In genomic region chr13:108060936-108061578, GRCm38 (mm10) we compare ENCODE assay signal across 14 mouse cellular contexts. TPM values are rescaled to one million over a fixed set of nuclear protein-coding genes. Genes with fewer than 3 reads are reported as not detected.
A peak's percentile ranks its signal among the peaks of the same experiment; 100 is the strongest.
DNase-seq lines count a peak whose midpoint lies in the region; ATAC-seq and TF ChIP-seq lines count a peak whose summit lies in the region.
"Had no signal": no experiment of that assay in that cellular context is flagged by ENCODE, and none has a peak within 500 bp of the region (broad histone marks: within the 10 kb centered on the region; RNA-seq: fewer than 3 reads in every experiment).

No protein-coding gene starts in this region.

- no peaks in the 10 kb centered on the region for H3K9me3 ChIP-seq in kidney, embryonic 14.5 days (ENCODE audit: control insufficient read depth, low read length)
- H3K9me3 ChIP-seq in midbrain, embryonic 10.5 days (replicated peaks): no peaks in the 10 kb centered on the region
- no peaks in the 10 kb centered on the region for H3K9me3 ChIP-seq in midbrain, postnatal 0 days (ENCODE audit: low read length)
- H3K9me3 ChIP-seq in midbrain, embryonic 14.5 days (ENCODE audit: control insufficient read depth, low read length): no peaks in the 10 kb centered on the region

- WGBS in kidney, embryonic 14.5 days: 69% methylated on average over 8 of the region's 8 CpGs
- 20% methylated on average over 8 of the region's 8 CpGs for WGBS in midbrain, embryonic 10.5 days
- 26% methylated on average over 8 of the region's 8 CpGs for WGBS in midbrain, postnatal 0 days
- WGBS in midbrain, embryonic 14.5 days: 12% methylated on average over 8 of the region's 8 CpGs

- peak overlapping the region; percentile 67 for H3K27ac ChIP-seq in kidney, embryonic 14.5 days (ENCODE audit: low read depth, low read length)
- peak overlapping the region; percentile 78 for H3K27ac ChIP-seq in midbrain, embryonic 10.5 days (replicated peaks)
- no peak overlapping the region for H3K27ac ChIP-seq in midbrain, postnatal 0 days (ENCODE audit: low read depth, low read length)
- 0 out of 2 replicates have a peak overlapping the region, but pooled peaks have one; percentile 13 for H3K27ac ChIP-seq in midbrain, embryonic 14.5 days (replicated peaks; ENCODE audit: low read depth, low read length)
- H3K27ac ChIP-seq: heart, adult 2 months; macrophage; stomach, postnatal 0 days had no signal

- TF ChIP-seq CTCF in midbrain, postnatal 0 days (IDR thresholded peaks at IDR 0.05): no peak

- no peak overlapping the region for H3K9ac ChIP-seq in kidney, embryonic 14.5 days (ENCODE audit: low read depth, low read length)
- no peak overlapping the region for H3K9ac ChIP-seq in midbrain, postnatal 0 days (replicated peaks; ENCODE audit: low read length, poor library complexity, severe bottlenecking)
- H3K9ac ChIP-seq in midbrain, embryonic 14.5 days (replicated peaks; ENCODE audit: low read length): no peak overlapping the region

- H3K27me3 ChIP-seq in kidney, embryonic 14.5 days (ENCODE audit: control insufficient read depth, insufficient read depth, low read length): no peaks in the 10 kb centered on the region
- peaks cover 5% of the 10 kb centered on the region; the same call in 1 of the 2 replicates for H3K27me3 ChIP-seq in midbrain, embryonic 10.5 days (ENCODE audit: low read depth, poor library complexity, severe bottlenecking)
- no peaks in the 10 kb centered on the region for H3K27me3 ChIP-seq in midbrain, postnatal 0 days (ENCODE audit: insufficient read depth, low read length)
- no peaks in the 10 kb centered on the region for H3K27me3 ChIP-seq in midbrain, embryonic 14.5 days (ENCODE audit: control insufficient read depth, insufficient read depth, low read length)

- no peaks in the 10 kb centered on the region for H3K36me3 ChIP-seq in kidney, embryonic 14.5 days (ENCODE audit: control insufficient read depth, insufficient read depth, low read length)
- H3K36me3 ChIP-seq in midbrain, embryonic 10.5 days: no peaks in the 10 kb centered on the region
- no peaks in the 10 kb centered on the region for H3K36me3 ChIP-seq in midbrain, postnatal 0 days (ENCODE audit: insufficient read depth, low read length)
- H3K36me3 ChIP-seq in midbrain, embryonic 14.5 days (ENCODE audit: control insufficient read depth, insufficient read depth, low read length): no peaks in the 10 kb centered on the region

- 0 out of 2 replicates have a peak, but pooled peaks cover 14% of the 10 kb centered on the region for H3K4me1 ChIP-seq in kidney, embryonic 14.5 days (ENCODE audit: control insufficient read depth, insufficient read depth, low read length)
- H3K4me1 ChIP-seq in midbrain, embryonic 10.5 days: peaks cover 64% of the 10 kb centered on the region
- no peaks in the 10 kb centered on the region for H3K4me1 ChIP-seq in midbrain, postnatal 0 days (ENCODE audit: insufficient read depth, low read length)
- H3K4me1 ChIP-seq in midbrain, embryonic 14.5 days (ENCODE audit: control insufficient read depth, insufficient read depth, low read length): peaks cover 22% of the 10 kb centered on the region

- peak; percentile 7 for DNase-seq in embryo, embryonic 11 days
- DNase-seq in embryo, embryonic 10 days (ENCODE audit: low spot score): no peak
- no peak for DNase-seq in kidney, postnatal 25 days
- peak; percentile 61 for DNase-seq in midbrain, embryonic 10.5 days (ENCODE audit: low spot score)
- DNase-seq in midbrain, postnatal 0 days (ENCODE audit: low spot score): no peak
- peak; percentile 44 for DNase-seq in midbrain, embryonic 14.5 days
- DNase-seq in left cerebral cortex, adult 8-10 months (ENCODE audit: low spot score in 2 of 2): no peak
- DNase-seq: heart, adult 2 months; layer of hippocampus, postnatal 36 days; spleen, adult 18-20 months had no signal

- no peak for ATAC-seq in kidney, embryonic 14.5 days (ENCODE audit: low FRiP score, low TSS enrichment)
- no peak for ATAC-seq in midbrain, postnatal 0 days (ENCODE audit: low FRiP score)
- no peak for ATAC-seq in midbrain, embryonic 14.5 days (ENCODE audit: low FRiP score, low TSS enrichment)
- ATAC-seq: intestine, embryonic 16.5 days had no signal

- H3K4me2 ChIP-seq in kidney, embryonic 14.5 days (replicated peaks; ENCODE audit: low read depth, low read length): no peak overlapping the region
- no peak overlapping the region for H3K4me2 ChIP-seq in midbrain, postnatal 0 days (ENCODE audit: low read depth, low read length, poor library complexity, severe bottlenecking)
- H3K4me2 ChIP-seq in midbrain, embryonic 14.5 days (ENCODE audit: low read length): no peak overlapping the region

- H3K4me3 ChIP-seq in kidney, embryonic 14.5 days (ENCODE audit: low read length): no peak overlapping the region
- H3K4me3 ChIP-seq in midbrain, embryonic 10.5 days: no peak overlapping the region
- H3K4me3 ChIP-seq in midbrain, postnatal 0 days (ENCODE audit: low read depth, low read length): no peak overlapping the region
- no peak overlapping the region for H3K4me3 ChIP-seq in midbrain, embryonic 14.5 days (replicated peaks; ENCODE audit: low read depth, low read length)
- H3K4me3 ChIP-seq: heart, adult 2 months had no signal

RNA-seq across cellular contexts. Expression of gene Smim15, which starts 16.8 kb away (rescaled TPM):
- 82.1 and 89.5 TPM in 2 replicates for polyA plus RNA-seq in kidney, embryonic 14.5 days (2014; fragmentation: Nextera tagmentation; extraction: Ambion mirVana)
- 62.2 and 62.9 TPM in 2 replicates for polyA plus RNA-seq in midbrain, embryonic 10.5 days (2016; fragmentation: Nextera tagmentation; extraction: Ambion mirVana)
- 24.0 and 28.8 TPM in 2 replicates for total RNA-seq in midbrain, postnatal 0 days (2014; rRNA removed)
- polyA plus RNA-seq in midbrain, postnatal 0 days (2015; fragmentation: Nextera tagmentation; extraction: Ambion mirVana): 29.5 and 30.5 TPM in 2 replicates
- polyA plus RNA-seq in midbrain, embryonic 14.5 days (2014; fragmentation: Nextera tagmentation; extraction: Ambion mirVana): 34.4 and 37.9 TPM in 2 replicates
- total RNA-seq in left cerebral cortex, adult 8-10 months (2022): 10 to 100 TPM; 39.2 to 48.6 (median 45.1) TPM

Comparison
In these comparisons a context has a peak if more than half of its experiments do, and no peak if none do; other contexts are left out.
1. DNase-seq: peak in embryo, embryonic 11 days (single experiment), midbrain, embryonic 10.5 days (single experiment) and midbrain, embryonic 14.5 days (single experiment); none in embryo, embryonic 10 days (single experiment), kidney, postnatal 25 days (0 of 2), midbrain, postnatal 0 days (single experiment) and left cerebral cortex, adult 8-10 months (0 of 2).